8 mouse cellular contexts compared by ENCODE assay signal in the genomic region with DNA sequence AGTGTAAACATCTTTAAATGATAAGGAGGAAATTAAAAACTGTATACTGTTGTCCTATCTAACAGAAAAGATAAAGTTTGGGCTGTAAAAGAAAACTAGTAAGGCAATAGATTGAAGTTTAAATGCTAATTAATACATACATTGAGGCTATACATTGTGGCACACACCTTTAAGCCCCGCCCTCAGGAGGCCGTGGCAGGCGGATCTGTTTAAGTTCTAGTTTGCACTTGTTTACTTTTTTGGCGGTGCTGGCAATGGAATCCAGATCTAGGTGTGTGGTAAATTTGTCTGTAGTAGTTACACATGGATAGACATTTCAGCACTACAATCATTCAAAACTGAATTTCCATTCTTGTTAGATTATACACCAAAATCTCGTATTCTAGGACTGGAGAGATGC. TPM values are rescaled to one million over a fixed set of nuclear protein-coding genes. Genes with fewer than 3 reads are reported as not detected.
DNase-seq lines count a peak whose midpoint lies in the region; ATAC-seq lines count a peak whose summit lies in the region.

No protein-coding gene starts in this region.

- 65% methylated on average over 5 of the region's 5 CpGs for WGBS in heart, embryonic 15.5 days
- WGBS in hindbrain, embryonic 13.5 days, result 77% methylated on average over 5 of the region's 5 CpGs
- 78% methylated on average over 5 of the region's 5 CpGs for WGBS in midbrain, embryonic 13.5 days

- H3K27ac ChIP-seq in heart, embryonic 15.5 days, result no peak overlapping the region
- no peak overlapping the region for H3K27ac ChIP-seq in hindbrain, embryonic 13.5 days
- no peak overlapping the region for H3K27ac ChIP-seq in midbrain, embryonic 13.5 days

- peak overlapping the region; percentile 96 for H3K4me3 ChIP-seq in heart, embryonic 15.5 days
- peak overlapping the region; percentile 81 for H3K4me3 ChIP-seq in hindbrain, embryonic 13.5 days
- H3K4me3 ChIP-seq in midbrain, embryonic 13.5 days (replicated peaks), result peak overlapping the region; percentile 91

- H3K4me1 ChIP-seq in heart, embryonic 15.5 days (replicated peaks), result peaks cover 11% of the 10 kb centered on the region
- peaks cover 14% of the 10 kb centered on the region for H3K4me1 ChIP-seq in hindbrain, embryonic 13.5 days (replicated peaks)
- peaks cover 17% of the 10 kb centered on the region for H3K4me1 ChIP-seq in midbrain, embryonic 13.5 days (replicated peaks)

- H3K36me3 ChIP-seq in heart, embryonic 15.5 days, result peaks cover 39% of the 10 kb centered on the region
- H3K36me3 ChIP-seq in hindbrain, embryonic 13.5 days, result peaks cover 42% of the 10 kb centered on the region
- H3K36me3 ChIP-seq in midbrain, embryonic 13.5 days, result peaks cover 33% of the 10 kb centered on the region

- no peaks in the 10 kb centered on the region for H3K9me3 ChIP-seq in heart, embryonic 15.5 days (replicated peaks)
- H3K9me3 ChIP-seq in hindbrain, embryonic 13.5 days, result peaks cover 13% of the 10 kb centered on the region
- peaks cover 8% of the 10 kb centered on the region; the same call in 1 of the 2 replicates for H3K9me3 ChIP-seq in midbrain, embryonic 13.5 days

- ATAC-seq in heart, embryonic 15.5 days (replicated peaks; ENCODE audit: insufficient number of reproducible peaks, insufficient read depth, low FRiP score, low read depth), result no peak
- ATAC-seq in hindbrain, embryonic 13.5 days (ENCODE audit: low FRiP score), result no peak
- ATAC-seq in midbrain, embryonic 13.5 days, result no peak

- H3K4me2 ChIP-seq in heart, embryonic 15.5 days, result peak overlapping the region; percentile 71
- H3K4me2 ChIP-seq in hindbrain, embryonic 13.5 days, result peak overlapping the region; percentile 64
- H3K4me2 ChIP-seq in midbrain, embryonic 13.5 days (replicated peaks), result peak overlapping the region; percentile 67

- H3K27me3 ChIP-seq in heart, embryonic 15.5 days, result no peaks in the 10 kb centered on the region
- H3K27me3 ChIP-seq in hindbrain, embryonic 13.5 days, result no peaks in the 10 kb centered on the region
- H3K27me3 ChIP-seq in midbrain, embryonic 13.5 days, result no peaks in the 10 kb centered on the region

- 0 out of 2 replicates have a peak overlapping the region, but pooled peaks have one; percentile 84 for H3K9ac ChIP-seq in heart, embryonic 15.5 days
- peak overlapping the region; percentile 93 for H3K9ac ChIP-seq in hindbrain, embryonic 13.5 days
- peak overlapping the region; percentile 90; the same call in 1 of the 2 replicates for H3K9ac ChIP-seq in midbrain, embryonic 13.5 days (replicated peaks)

- DNase-seq in heart, adult 9 months (ENCODE audit: low spot score in 2 of 2), result no peak
- peak; percentile 35 for DNase-seq in ZHBTc4 (ENCODE audit: low read depth, low spot score)
- no peak for DNase-seq in adrenal gland, adult 18-20 months (ENCODE audit: low spot score in 2 of 2)
- no peak for DNase-seq in left cerebral cortex, adult 9 months (ENCODE audit: low spot score in 2 of 2)
- no peak for DNase-seq in adrenal gland, postnatal 14 days

RNA-seq across cellular contexts. Expression of a gene that starts 1.3 kb away (rescaled TPM):
- 8.5 and 9.0 TPM in 2 replicates for polyA plus RNA-seq in heart, embryonic 15.5 days (2015; fragmentation: Nextera tagmentation; extraction: Ambion mirVana)
- 11.2 and 11.5 TPM in 2 replicates for polyA plus RNA-seq in hindbrain, embryonic 13.5 days (2015; fragmentation: Nextera tagmentation; extraction: Ambion mirVana)
- 11.5 and 12.3 TPM in 2 replicates for polyA plus RNA-seq in midbrain, embryonic 13.5 days (2015; fragmentation: Nextera tagmentation; extraction: Ambion mirVana)
- total RNA-seq in adrenal gland, adult 18-20 months (2021), result 10 to 100 TPM; 50.0 to 70.6 TPM
- 54.5 and 67.3 TPM in 2 replicates for total RNA-seq in adrenal gland, postnatal 14 days (2021)

RNA-seq across cellular contexts. Expression of a gene that starts 33.3 kb away (rescaled TPM):
- polyA plus RNA-seq in heart, embryonic 15.5 days (2015; fragmentation: Nextera tagmentation; extraction: Ambion mirVana), result 14.7 and 18.2 TPM in 2 replicates
- 23.9 and 26.3 TPM in 2 replicates for polyA plus RNA-seq in hindbrain, embryonic 13.5 days (2015; fragmentation: Nextera tagmentation; extraction: Ambion mirVana)
- 21.9 and 23.1 TPM in 2 replicates for polyA plus RNA-seq in midbrain, embryonic 13.5 days (2015; fragmentation: Nextera tagmentation; extraction: Ambion mirVana)
- 10 to 100 TPM; 11.7 to 14.7 TPM for total RNA-seq in adrenal gland, adult 18-20 months (2021)
- 12.5 and 14.4 TPM in 2 replicates for total RNA-seq in adrenal gland, postnatal 14 days (2021)
